Mouse (Mus musculus): ENCODE measurements around the gene Prickle2. TPM values are rescaled to one million over a fixed set of nuclear protein-coding genes. Genes with fewer than 3 reads are reported as not detected.

Gene Prickle2
- polyA plus RNA-seq, 1 experiment from 2014 or later = 7.7 TPM

GRCm38 (mm10) chr6:92498574-92498973, 207.4 kb downstream of the Prickle2 start:
- Histone ChIP-seq H3K27me3 (replicated peaks) (no peaks in the 10 kb centered on the region), H3K4me3 (replicated peaks) (no peak overlapping the region), H3K4me2 (no peak overlapping the region), H3K36me3 (no peaks in the 10 kb centered on the region), H3K4me1 (0 out of 2 replicates have a peak, but pooled peaks cover 8% of the 10 kb centered on the region), H3K9me3 (no peaks in the 10 kb centered on the region), H3K27ac (peak overlapping the region; percentile 45; the same call in 1 of the 2 replicates), H3K9ac (no peak overlapping the region)
- WGBS = 31% methylated on average over 6 of the region's 6 CpGs
- ATAC-seq (ENCODE audit: insufficient read depth, low FRiP score, low read depth) = no peak

- ATAC-seq (ENCODE audit: insufficient read depth, low FRiP score, low read depth) = no peak
- H3K4me1 ChIP-seq = 0 out of 2 replicates have a peak, but pooled peaks cover 8% of the 10 kb centered on the region
- WGBS = 66% methylated on average over 4 of the region's 4 CpGs
- no peaks in the 10 kb centered on the region for H3K9me3 ChIP-seq
- H3K27me3 ChIP-seq (replicated peaks) = no peaks in the 10 kb centered on the region
- no peak overlapping the region for H3K4me2 ChIP-seq
- H3K27ac ChIP-seq = no peak overlapping the region
- H3K4me3 ChIP-seq (replicated peaks) = no peak overlapping the region
- H3K36me3 ChIP-seq = no peaks in the 10 kb centered on the region
- H3K9ac ChIP-seq = no peak overlapping the region
These were observed 208.7 kb downstream of the Prickle2 start for GRCm38 (mm10) chr6:92497279-92497678.

GRCm38 (mm10) chr6:92495500-92495899, 210.5 kb downstream of the Prickle2 start:
- Histone ChIP-seq H3K4me2 (no peak overlapping the region), H3K9me3 (no peaks in the 10 kb centered on the region), H3K4me1 (0 out of 2 replicates have a peak, but pooled peaks cover 8% of the 10 kb centered on the region), H3K9ac (no peak overlapping the region), H3K27ac (no peak overlapping the region), H3K36me3 (no peaks in the 10 kb centered on the region), H3K27me3 (replicated peaks) (no peaks in the 10 kb centered on the region), H3K4me3 (replicated peaks) (no peak overlapping the region)
- WGBS = 65% methylated on average over 3 of the region's 3 CpGs
- ATAC-seq (ENCODE audit: insufficient read depth, low FRiP score, low read depth) = no peak

GRCm38 (mm10) chr6:92481690-92481956, 224.3 kb downstream of the Prickle2 start:
- Histone ChIP-seq H3K27ac (peak overlapping the region; percentile 89; the same call in 1 of the 2 replicates), H3K4me3 (replicated peaks) (peak overlapping the region; percentile 42; the same call in 1 of the 2 replicates), H3K9ac (no peak overlapping the region), H3K27me3 (replicated peaks) (no peaks in the 10 kb centered on the region), H3K9me3 (no peaks in the 10 kb centered on the region), H3K4me2 (peak overlapping the region; percentile 62), H3K36me3 (no peaks in the 10 kb centered on the region), H3K4me1 (0 out of 2 replicates have a peak, but pooled peaks cover 4% of the 10 kb centered on the region)
- no peak for ATAC-seq (ENCODE audit: insufficient read depth, low FRiP score, low read depth)
- 4% methylated on average over 1 of the region's 1 CpGs for WGBS

- peak; percentile 53; the same call in 1 of the 2 replicates for ATAC-seq (ENCODE audit: insufficient read depth, low FRiP score, low read depth)
- Histone ChIP-seq H3K4me2 (peak overlapping the region; percentile 62), H3K4me3 (replicated peaks) (peak overlapping the region; percentile 42), H3K9ac (peak overlapping the region; percentile 29; the same call in 1 of the 2 replicates), H3K27me3 (replicated peaks) (no peaks in the 10 kb centered on the region), H3K9me3 (no peaks in the 10 kb centered on the region), H3K36me3 (no peaks in the 10 kb centered on the region), H3K4me1 (0 out of 2 replicates have a peak, but pooled peaks cover 4% of the 10 kb centered on the region), H3K27ac (peak overlapping the region; percentile 89)
- 3% methylated on average over 21 of the region's 21 CpGs for WGBS
These were observed 224.8 kb downstream of the Prickle2 start for GRCm38 (mm10) chr6:92480941-92481689.

GRCm38 (mm10) chr6:92478612-92479011, 227.3 kb downstream of the Prickle2 start:
- Histone ChIP-seq H3K4me3 (replicated peaks) (no peak overlapping the region), H3K36me3 (no peaks in the 10 kb centered on the region), H3K27me3 (replicated peaks) (no peaks in the 10 kb centered on the region), H3K9me3 (no peaks in the 10 kb centered on the region), H3K9ac (no peak overlapping the region), H3K4me2 (no peak overlapping the region), H3K4me1 (0 out of 2 replicates have a peak, but pooled peaks cover 4% of the 10 kb centered on the region), H3K27ac (no peak overlapping the region)
- no peak for ATAC-seq (ENCODE audit: insufficient read depth, low FRiP score, low read depth)
- WGBS = 100% methylated on average over 1 of the region's 1 CpGs

GRCm38 (mm10) chr6:92477621-92478020, 228.3 kb downstream of the Prickle2 start:
- H3K27me3 ChIP-seq (replicated peaks) = no peaks in the 10 kb centered on the region

GRCm38 (mm10) chr6:92469456-92469855, 236.5 kb downstream of the Prickle2 start:
- ATAC-seq (ENCODE audit: insufficient read depth, low FRiP score, low read depth) = no peak
- peaks cover 19% of the 10 kb centered on the region for H3K4me1 ChIP-seq
- WGBS = 62% methylated on average over 4 of the region's 4 CpGs
- H3K27me3 ChIP-seq (replicated peaks) = no peaks in the 10 kb centered on the region
- no peaks in the 10 kb centered on the region for H3K36me3 ChIP-seq
- no peaks in the 10 kb centered on the region for H3K9me3 ChIP-seq
- no peak overlapping the region; the same call in 1 of the 2 replicates for H3K4me2 ChIP-seq
- peak overlapping the region; percentile 80 for H3K27ac ChIP-seq
- H3K9ac ChIP-seq = no peak overlapping the region
- H3K4me3 ChIP-seq (replicated peaks) = no peak overlapping the region

More at GRCm38 (mm10) chr6:92477621-92478020, 228.3 kb downstream of the Prickle2 start:
- WGBS = 83% methylated on average over 2 of the region's 2 CpGs
- H3K4me3 ChIP-seq (replicated peaks) = no peak overlapping the region
- no peak overlapping the region for H3K9ac ChIP-seq
- no peaks in the 10 kb centered on the region for H3K9me3 ChIP-seq
- H3K36me3 ChIP-seq = no peaks in the 10 kb centered on the region
- H3K4me1 ChIP-seq = 0 out of 2 replicates have a peak, but pooled peaks cover 4% of the 10 kb centered on the region
- no peak overlapping the region for H3K4me2 ChIP-seq
- ATAC-seq (ENCODE audit: insufficient read depth, low FRiP score, low read depth) = no peak
- no peak overlapping the region for H3K27ac ChIP-seq

- Histone ChIP-seq H3K36me3 (no peaks in the 10 kb centered on the region), H3K9ac (no peak overlapping the region), H3K9me3 (no peaks in the 10 kb centered on the region), H3K4me1 (peaks cover 22% of the 10 kb centered on the region), H3K27me3 (replicated peaks) (no peaks in the 10 kb centered on the region), H3K4me3 (replicated peaks) (no peak overlapping the region), H3K4me2 (no peak overlapping the region; the same call in 1 of the 2 replicates), H3K27ac (peak overlapping the region; percentile 80)
- WGBS = 32% methylated on average over 4 of the region's 4 CpGs
- ATAC-seq (ENCODE audit: insufficient read depth, low FRiP score, low read depth) = no peak
These were observed 237.1 kb downstream of the Prickle2 start for GRCm38 (mm10) chr6:92468892-92469291.

GRCm38 (mm10) chr6:92468383-92468791, 237.6 kb downstream of the Prickle2 start:
- 35% methylated on average over 3 of the region's 3 CpGs for WGBS
- peaks cover 25% of the 10 kb centered on the region for H3K4me1 ChIP-seq
- ATAC-seq (ENCODE audit: insufficient read depth, low FRiP score, low read depth) = peak; percentile 82

GRCm38 (mm10) chr6:92467343-92467742, 238.6 kb downstream of the Prickle2 start:
- no peaks in the 10 kb centered on the region for H3K9me3 ChIP-seq
- H3K27me3 ChIP-seq (replicated peaks) = no peaks in the 10 kb centered on the region
- ATAC-seq (ENCODE audit: insufficient read depth, low FRiP score, low read depth) = no peak
- H3K4me3 ChIP-seq (replicated peaks) = no peak overlapping the region
- H3K36me3 ChIP-seq = no peaks in the 10 kb centered on the region
- peaks cover 25% of the 10 kb centered on the region for H3K4me1 ChIP-seq
- H3K9ac ChIP-seq = no peak overlapping the region
- no peak overlapping the region for H3K4me2 ChIP-seq
- no peak overlapping the region for H3K27ac ChIP-seq
- WGBS = 80% methylated on average over 2 of the region's 2 CpGs

More at GRCm38 (mm10) chr6:92468383-92468791, 237.6 kb downstream of the Prickle2 start:
- H3K36me3 ChIP-seq = no peaks in the 10 kb centered on the region
- no peak overlapping the region for H3K4me2 ChIP-seq
- no peaks in the 10 kb centered on the region for H3K9me3 ChIP-seq
- no peak overlapping the region for H3K9ac ChIP-seq
- no peaks in the 10 kb centered on the region for H3K27me3 ChIP-seq (replicated peaks)
- H3K27ac ChIP-seq = peak overlapping the region; percentile 80
- H3K4me3 ChIP-seq (replicated peaks) = no peak overlapping the region

GRCm38 (mm10) chr6:92465666-92466065, 240.3 kb downstream of the Prickle2 start:
- H3K4me1 ChIP-seq = peaks cover 25% of the 10 kb centered on the region
- no peaks in the 10 kb centered on the region for H3K27me3 ChIP-seq (replicated peaks)
- WGBS = 55% methylated on average over 1 of the region's 1 CpGs
- H3K27ac ChIP-seq = no peak overlapping the region
- no peak overlapping the region for H3K4me3 ChIP-seq (replicated peaks)
- no peaks in the 10 kb centered on the region for H3K9me3 ChIP-seq
- no peaks in the 10 kb centered on the region for H3K36me3 ChIP-seq
- no peak overlapping the region for H3K4me2 ChIP-seq
- H3K9ac ChIP-seq = no peak overlapping the region
- ATAC-seq (ENCODE audit: insufficient read depth, low FRiP score, low read depth) = no peak
